Mouse (Mus musculus) limb, embryonic 14.5 days (tissue): ENCODE results near the gene Fbxw21. TPM values are rescaled to one million over a fixed set of nuclear protein-coding genes. Genes with fewer than 3 reads are reported as not detected.

ENCODE experiments used
- ATAC-seq: fragments of 200-750 bp; cut with Nextera tagmentation; 2 replicates; pipeline ENCODE4 v1.8.0; 2017; ENCODE audit warnings: low read depth, moderate number of reproducible peaks, moderate TSS enrichment; ENCODE audit not compliant: low FRiP score
- DNase-seq: peaks from one replicate; pipeline ENCODE4 v3.0.0-alpha.2; 2015; ENCODE audit warnings: low spot score
- H3K27ac ChIP-seq: fragments of 300-500 bp; sonication (generic); replicated peaks from 2 replicates; pipeline ENCODE4 v1.5.1; 2014; ENCODE audit warnings: low read depth, mild to moderate bottlenecking, low read length, moderate library complexity, mixed read lengths
- H3K27me3 ChIP-seq: fragments of 300-500 bp; sonication (generic); 2 replicates; pipeline ENCODE4 v1.6.1; 2014; ENCODE audit warnings: low read length, mixed read lengths; ENCODE audit not compliant: control insufficient read depth, insufficient read depth
- H3K36me3 ChIP-seq: fragments of 300-500 bp; sonication (generic); 2 replicates; pipeline ENCODE4 v1.6.1; 2014; ENCODE audit warnings: mild to moderate bottlenecking, low read length, moderate library complexity, mixed read lengths; ENCODE audit not compliant: control insufficient read depth, insufficient read depth
- H3K4me1 ChIP-seq: fragments of 300-500 bp; sonication (generic); 2 replicates; pipeline ENCODE4 v1.6.1; 2014; ENCODE audit warnings: antibody characterized with exemption, low read length, mixed read lengths; ENCODE audit not compliant: control insufficient read depth, insufficient read depth
- H3K4me2 ChIP-seq: fragments of 300-500 bp; sonication (generic); replicated peaks from 2 replicates; pipeline ENCODE4 v1.6.1; 2014; ENCODE audit warnings: low read depth, mild to moderate bottlenecking, low read length, moderate library complexity; ENCODE audit not compliant: severe bottlenecking
- H3K4me3 ChIP-seq: fragments of 300-500 bp; sonication (generic); replicated peaks from 2 replicates; pipeline ENCODE4 v1.5.1; 2014; ENCODE audit warnings: low read length
- H3K9ac ChIP-seq: fragments of 300-500 bp; sonication (generic); 2 replicates; pipeline ENCODE4 v1.6.1; 2014; ENCODE audit warnings: mild to moderate bottlenecking, low read depth, low read length, moderate library complexity; ENCODE audit not compliant: severe bottlenecking
- H3K9me3 ChIP-seq: fragments of 300-500 bp; sonication (generic); 2 replicates; pipeline ENCODE4 v1.6.1; 2016; ENCODE audit warnings: low read length; ENCODE audit not compliant: control insufficient read depth
- POLR2A ChIP-seq: fragments of 200-500 bp; IDR thresholded peaks from 2 replicates; pipeline ENCODE4 v1.8.0; 2012; ENCODE audit warnings: inconsistent platforms, mild to moderate bottlenecking, moderate library complexity, borderline replicate concordance; ENCODE audit not compliant: insufficient read depth, insufficient read length; ENCODE audit errors: extremely low read depth
- WGBS: fragments of 180-500 bp; shearing (Covaris S2); extraction: QIAGEN DNeasy Blood & Tissue Kit; methylation state at CpG from one replicate; pipeline ENCODE4 v1.1.7; 2014; 5-methylcytosine and 5-hydroxymethylcytosine counted together
- polyA plus RNA-seq, 2 experiments: library from polyadenylated mRNA; depleted of rRNA in 1 of 2; stranded (reverse) in 1 of 2; unstranded in 1 of 2; fragments of >200 nt; fragmentation: Nextera tagmentation in 1 of 2; extraction: Ambion mirVana in 1 of 2; gene quantifications; 2 replicates each; pipeline versions ENCODE4 v1.2.1 to v1.2.3; 2012 to 2014

The Fbxw21 gene
- polyA plus RNA-seq, 2 experiments = not detected

DNA sequence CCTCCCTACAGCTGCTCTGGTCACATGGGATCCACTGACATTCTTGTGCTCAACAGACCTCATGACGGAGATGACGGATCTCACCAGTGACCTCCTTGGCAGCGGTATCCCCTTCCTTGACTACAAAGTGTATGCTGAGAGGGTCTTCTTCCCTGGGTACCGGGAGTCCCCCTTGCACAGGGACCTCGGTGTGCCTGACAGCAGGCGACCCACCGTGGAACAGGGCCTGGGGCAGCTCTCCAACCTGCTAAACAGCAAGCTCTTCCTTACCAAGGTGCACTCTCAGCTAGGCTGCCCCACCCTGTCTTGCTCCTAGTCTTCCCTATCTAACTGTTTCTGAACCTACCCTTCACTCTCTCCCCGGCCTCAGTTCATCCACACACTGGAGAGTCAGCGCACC lies 50.2 kb downstream of the Fbxw21 start:
- WGBS = 93% methylated on average over 9 of the region's 9 CpGs
- H3K36me3 ChIP-seq = peaks cover 97% of the 10 kb centered on the region

DNA sequence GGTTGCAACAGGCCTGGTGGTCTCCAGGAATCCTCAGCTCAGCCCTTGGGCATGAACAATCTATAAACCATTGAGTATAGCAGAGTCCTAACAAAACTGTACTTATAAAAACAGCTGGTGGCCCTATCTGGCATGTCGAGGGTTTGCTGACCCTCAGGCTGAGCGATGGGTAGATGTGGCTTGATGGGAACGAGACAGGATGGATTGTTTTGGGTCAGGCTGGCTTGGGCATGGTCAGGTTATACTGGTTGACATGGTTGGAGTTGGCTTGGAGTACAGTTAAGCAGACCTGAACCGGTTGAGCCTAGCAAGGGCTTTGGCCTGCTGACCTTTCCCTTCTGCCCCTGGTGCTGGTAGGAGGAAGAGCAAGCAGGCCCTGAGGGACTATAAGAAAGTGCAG lies 50.7 kb downstream of the Fbxw21 start:
- ATAC-seq = no peak
- TF ChIP-seq POLR2A = no peak
- no peak overlapping the region for H3K4me2 ChIP-seq
- H3K9ac ChIP-seq = no peak overlapping the region
- H3K36me3 ChIP-seq = peaks cover 97% of the 10 kb centered on the region
- no peak overlapping the region for H3K4me3 ChIP-seq
- DNase-seq = no peak
- no peaks in the 10 kb centered on the region for H3K27me3 ChIP-seq
- H3K9me3 ChIP-seq = no peaks in the 10 kb centered on the region
- 80% methylated on average over 4 of the region's 4 CpGs for WGBS
- H3K4me1 ChIP-seq = no peaks in the 10 kb centered on the region
- no peak overlapping the region for H3K27ac ChIP-seq

More for the DNA sequence above, 50.2 kb downstream of the Fbxw21 start:
- H3K9ac ChIP-seq = no peak overlapping the region
- H3K4me2 ChIP-seq = no peak overlapping the region
- no peaks in the 10 kb centered on the region for H3K27me3 ChIP-seq
- DNase-seq (no peak), ATAC-seq (no peak)
- no peaks in the 10 kb centered on the region for H3K9me3 ChIP-seq
- no peak overlapping the region for H3K4me3 ChIP-seq
- H3K4me1 ChIP-seq = no peaks in the 10 kb centered on the region
- H3K27ac ChIP-seq = no peak overlapping the region
- TF ChIP-seq POLR2A = no peak

DNA sequence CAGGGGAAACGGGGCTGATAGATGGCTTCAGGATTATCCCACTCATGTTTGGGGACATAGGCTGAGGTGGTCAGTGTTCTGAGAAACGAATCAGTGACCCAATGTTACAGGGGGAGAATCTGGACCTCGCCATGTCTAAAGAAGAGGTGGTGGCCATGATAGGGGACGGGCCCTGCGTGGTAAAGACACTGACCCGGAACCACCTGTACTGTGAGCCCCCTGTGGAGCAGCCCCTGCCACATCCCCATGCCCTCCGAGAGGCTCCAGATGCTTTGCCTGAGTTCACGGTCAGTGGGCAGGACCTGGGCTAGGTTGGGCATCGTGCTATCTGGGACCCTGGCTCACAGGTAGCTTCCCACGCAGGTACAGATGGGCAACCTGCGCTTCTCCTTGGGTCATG lies 51.6 kb downstream of the Fbxw21 start:
- Histone ChIP-seq H3K4me2 (no peak overlapping the region), H3K36me3 (peaks cover 97% of the 10 kb centered on the region), H3K9ac (no peak overlapping the region), H3K9me3 (no peaks in the 10 kb centered on the region), H3K27ac (no peak overlapping the region), H3K4me1 (no peaks in the 10 kb centered on the region), H3K4me3 (no peak overlapping the region), H3K27me3 (no peaks in the 10 kb centered on the region)
- WGBS = 90% methylated on average over 11 of the region's 11 CpGs
- ATAC-seq (no peak), DNase-seq (no peak)
- TF ChIP-seq POLR2A = no peak

DNA sequence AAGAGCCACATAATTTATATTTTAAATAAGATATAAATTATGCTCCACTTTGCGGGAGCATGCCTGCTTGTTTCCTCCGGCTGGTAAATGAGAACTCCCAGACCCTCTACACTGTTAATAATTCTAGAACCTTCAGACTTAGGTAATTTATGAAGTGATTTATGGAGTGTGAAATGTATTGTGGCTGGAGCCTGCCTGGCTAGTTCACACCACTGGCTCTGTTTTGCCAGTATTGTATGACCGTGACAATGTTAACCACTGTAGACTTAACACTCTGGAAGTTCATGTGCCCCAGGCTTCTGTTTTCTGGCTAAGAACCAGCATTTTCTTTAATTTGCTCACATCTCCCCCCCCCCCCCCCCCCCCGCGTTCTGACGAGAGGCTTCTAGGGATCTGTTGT lies 54.5 kb downstream of the Fbxw21 start:
- TF ChIP-seq POLR2A = no peak
- Histone ChIP-seq H3K9me3 (no peaks in the 10 kb centered on the region), H3K36me3 (peaks cover 94% of the 10 kb centered on the region), H3K4me3 (no peak overlapping the region), H3K9ac (no peak overlapping the region), H3K4me2 (no peak overlapping the region), H3K4me1 (0 out of 2 replicates have a peak, but pooled peaks cover 6% of the 10 kb centered on the region), H3K27ac (no peak overlapping the region), H3K27me3 (no peaks in the 10 kb centered on the region)
- DNase-seq (no peak), ATAC-seq (no peak)
- WGBS = 18% methylated on average over 4 of the region's 6 CpGs

DNA sequence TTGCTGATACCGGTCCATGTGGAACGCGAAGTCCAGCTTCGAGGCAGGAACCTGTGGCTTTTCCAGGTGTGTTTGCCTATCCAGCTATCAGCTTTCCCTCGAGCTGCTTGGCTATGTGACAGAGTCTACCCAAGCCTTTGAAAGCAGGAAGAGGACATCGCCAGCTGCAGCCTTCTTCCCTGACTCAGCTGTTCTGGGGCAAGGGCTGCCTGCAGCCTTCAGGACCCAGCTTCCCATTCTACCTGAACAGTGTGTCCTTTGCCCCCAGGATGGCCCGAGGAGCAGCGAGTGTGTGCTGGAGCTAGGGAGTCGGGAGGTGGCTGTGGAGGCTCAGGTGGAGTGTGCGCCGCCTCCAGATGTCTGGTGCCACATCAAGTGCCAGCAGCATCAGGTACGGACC lies 56.2 kb downstream of the Fbxw21 start:
- Histone ChIP-seq H3K27me3 (no peaks in the 10 kb centered on the region), H3K4me2 (no peak overlapping the region), H3K4me1 (0 out of 2 replicates have a peak, but pooled peaks cover 6% of the 10 kb centered on the region), H3K4me3 (no peak overlapping the region), H3K27ac (no peak overlapping the region), H3K9ac (no peak overlapping the region), H3K9me3 (no peaks in the 10 kb centered on the region), H3K36me3 (peaks cover 85% of the 10 kb centered on the region)
- 94% methylated on average over 12 of the region's 12 CpGs for WGBS
- ATAC-seq (no peak), DNase-seq (no peak)
- no peak for TF ChIP-seq POLR2A

DNA sequence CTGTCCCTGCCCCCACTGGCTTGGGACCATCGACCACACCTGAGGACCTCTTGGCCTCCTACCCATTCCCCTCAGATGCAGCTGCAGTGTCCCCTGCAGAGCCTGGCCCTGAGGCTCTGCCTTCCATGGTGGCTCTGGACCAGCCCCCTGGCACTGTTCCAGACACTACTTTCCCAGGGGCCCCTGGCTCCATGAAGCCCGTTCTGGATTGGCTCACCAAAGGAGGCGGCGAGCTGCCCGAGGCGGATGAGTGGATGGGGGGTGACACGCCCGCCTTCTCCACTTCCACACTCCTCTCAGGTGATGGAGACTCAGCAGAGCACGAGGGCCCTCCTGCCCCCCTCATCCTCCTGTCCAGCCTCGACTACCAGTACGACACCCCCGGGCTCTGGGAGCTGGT lies 56.8 kb downstream of the Fbxw21 start:
- H3K9me3 ChIP-seq = no peaks in the 10 kb centered on the region
- no peak overlapping the region for H3K9ac ChIP-seq
- H3K4me3 ChIP-seq = no peak overlapping the region
- ATAC-seq (no peak), DNase-seq (no peak)
- peaks cover 8% of the 10 kb centered on the region; the same call in 1 of the 2 replicates for H3K4me1 ChIP-seq
- H3K36me3 ChIP-seq = peaks cover 84% of the 10 kb centered on the region
- no peak for TF ChIP-seq POLR2A
- no peak overlapping the region for H3K27ac ChIP-seq
- H3K4me2 ChIP-seq = no peak overlapping the region
- H3K27me3 ChIP-seq = no peaks in the 10 kb centered on the region
- WGBS = 71% methylated on average over 11 of the region's 12 CpGs
